Mouse (Mus musculus): Measurements from ENCODE around the gene Olfr1200. TPM values are rescaled to one million over a fixed set of nuclear protein-coding genes. Genes with fewer than 3 reads are reported as not detected.

The Olfr1200 gene
- polyA plus RNA-seq (2015; fragmentation: Nextera tagmentation; extraction: Ambion mirVana): not detected in 2 replicates

- ATAC-seq (ENCODE audit: low read depth): no peak
- H3K4me3 ChIP-seq: no peak within 1 kb of the TSS
- WGBS: 84% methylated on average over 2 of the region's 2 CpGs
- H3K27me3 ChIP-seq: no peaks in the 10 kb centered on the region
- no peaks in the 10 kb centered on the region for H3K36me3 ChIP-seq
- no peak within 1 kb of the TSS for H3K4me2 ChIP-seq
- H3K4me1 ChIP-seq (replicated peaks): no peaks in the 10 kb centered on the region
- H3K9ac ChIP-seq: no peak within 1 kb of the TSS
- H3K27ac ChIP-seq (replicated peaks): no peak within 1 kb of the TSS
- H3K9me3 ChIP-seq: no peaks in the 10 kb centered on the region
These were observed at the start of gene Olfr1200 for GRCm38 (mm10) chr2:88770388-88770787. Gene Olfr1200, minus strand, starts transcription at chr2:88770488.

GRCm38 (mm10) chr2:88814196-88814595 is 43.9 kb upstream of the Olfr1200 start, which contains the start of gene Olfr1202:
Gene Olfr1202, plus strand, starts transcription at chr2:88814496.
- H3K4me3 ChIP-seq: no peak within 1 kb of the TSS
- WGBS: 69% methylated on average over 1 of the region's 1 CpGs
- H3K4me2 ChIP-seq: no peak within 1 kb of the TSS
- no peaks in the 10 kb centered on the region for H3K9me3 ChIP-seq
- H3K4me1 ChIP-seq (replicated peaks): no peaks in the 10 kb centered on the region
- H3K27me3 ChIP-seq: no peaks in the 10 kb centered on the region
- no peaks in the 10 kb centered on the region for H3K36me3 ChIP-seq
- H3K9ac ChIP-seq: no peak within 1 kb of the TSS
- no peak within 1 kb of the TSS for H3K27ac ChIP-seq (replicated peaks)
- no peak for ATAC-seq (ENCODE audit: low read depth)

- 86% methylated on average over 6 of the region's 6 CpGs for WGBS
- H3K36me3 ChIP-seq: no peaks in the 10 kb centered on the region
- no peak for ATAC-seq (ENCODE audit: low read depth)
These were observed 22.4 kb upstream of the Olfr1200 start, which contains the start of gene Olfr1201 for GRCm38 (mm10) chr2:88792736-88793135. Gene Olfr1201, plus strand, starts transcription at chr2:88793036.

GRCm38 (mm10) chr2:88760369-88760768 is 9.9 kb downstream of the Olfr1200 start, which contains the start of gene Olfr1199:
Gene Olfr1199, minus strand, starts transcription at chr2:88760469.
- no peaks in the 10 kb centered on the region for H3K9me3 ChIP-seq
- H3K36me3 ChIP-seq: no peaks in the 10 kb centered on the region
- ATAC-seq (ENCODE audit: low read depth): no peak
- no peak within 1 kb of the TSS for H3K27ac ChIP-seq (replicated peaks)
- WGBS: 97% methylated on average over 2 of the region's 2 CpGs
- no peak within 1 kb of the TSS for H3K4me3 ChIP-seq
- H3K9ac ChIP-seq: no peak within 1 kb of the TSS
- no peak within 1 kb of the TSS for H3K4me2 ChIP-seq
- no peaks in the 10 kb centered on the region for H3K27me3 ChIP-seq
- H3K4me1 ChIP-seq (replicated peaks): no peaks in the 10 kb centered on the region

More at GRCm38 (mm10) chr2:88792736-88793135, 22.4 kb upstream of the Olfr1200 start, which contains the start of gene Olfr1201:
- H3K9ac ChIP-seq: no peak within 1 kb of the TSS
- H3K27me3 ChIP-seq: no peaks in the 10 kb centered on the region
- no peaks in the 10 kb centered on the region for H3K4me1 ChIP-seq (replicated peaks)
- no peaks in the 10 kb centered on the region for H3K9me3 ChIP-seq
- H3K4me2 ChIP-seq: no peak within 1 kb of the TSS
- H3K4me3 ChIP-seq: no peak within 1 kb of the TSS
- no peak within 1 kb of the TSS for H3K27ac ChIP-seq (replicated peaks)

- Histone ChIP-seq H3K27ac (replicated peaks) (no peak within 1 kb of the TSS), H3K4me2 (no peak within 1 kb of the TSS), H3K4me3 (no peak within 1 kb of the TSS), H3K36me3 (no peaks in the 10 kb centered on the region), H3K27me3 (no peaks in the 10 kb centered on the region), H3K4me1 (replicated peaks) (no peaks in the 10 kb centered on the region), H3K9me3 (no peaks in the 10 kb centered on the region), H3K9ac (no peak within 1 kb of the TSS)
- ATAC-seq (ENCODE audit: low read depth): no peak
- WGBS: 87% methylated on average over 2 of the region's 2 CpGs
These were observed 19.0 kb downstream of the Olfr1200 start, which contains the start of gene Olfr1198 for GRCm38 (mm10) chr2:88751270-88751669. Gene Olfr1198, minus strand, starts transcription at chr2:88751370.

GRCm38 (mm10) chr2:88743379-88743778 is 26.9 kb downstream of the Olfr1200 start:
- H3K27me3 ChIP-seq: no peaks in the 10 kb centered on the region
- no peak overlapping the region for H3K9ac ChIP-seq
- WGBS: 75% methylated on average over 3 of the region's 3 CpGs
- no peak overlapping the region for H3K27ac ChIP-seq (replicated peaks)
- ATAC-seq (ENCODE audit: low read depth): no peak
- no peaks in the 10 kb centered on the region for H3K36me3 ChIP-seq
- no peak overlapping the region for H3K4me2 ChIP-seq
- H3K4me3 ChIP-seq: no peak overlapping the region
- H3K9me3 ChIP-seq: no peaks in the 10 kb centered on the region
- no peaks in the 10 kb centered on the region for H3K4me1 ChIP-seq (replicated peaks)

- no peak within 1 kb of the TSS for H3K4me3 ChIP-seq
- ATAC-seq (ENCODE audit: low read depth): no peak
- H3K4me2 ChIP-seq: no peak within 1 kb of the TSS
- H3K36me3 ChIP-seq: no peaks in the 10 kb centered on the region
- no peak within 1 kb of the TSS for H3K9ac ChIP-seq
- whole genome bisulfite sequencing: 91% methylated on average over 1 of the region's 1 CpGs
- no peaks in the 10 kb centered on the region for H3K4me1 ChIP-seq (replicated peaks)
- no peak within 1 kb of the TSS for H3K27ac ChIP-seq (replicated peaks)
- no peaks in the 10 kb centered on the region for H3K27me3 ChIP-seq
- H3K9me3 ChIP-seq: no peaks in the 10 kb centered on the region
These were observed 38.0 kb downstream of the Olfr1200 start, which contains the start of gene Olfr1197 for GRCm38 (mm10) chr2:88732266-88732665. Gene Olfr1197, minus strand, starts transcription at chr2:88732366.

Other genes starting within 250 kb of the Olfr1200 start
- not detected in 2 replicates for gene Olfr1188, start 213.6 kb downstream of the Olfr1200 start, polyA plus RNA-seq (2015; fragmentation: Nextera tagmentation; extraction: Ambion mirVana)
- gene Olfr1189, start 184.0 kb downstream of the Olfr1200 start, polyA plus RNA-seq (2015; fragmentation: Nextera tagmentation; extraction: Ambion mirVana): not detected in 2 replicates
- gene Olfr1191-ps1, start 129.9 kb downstream of the Olfr1200 start, polyA plus RNA-seq (2015; fragmentation: Nextera tagmentation; extraction: Ambion mirVana): not detected in 2 replicates
- not detected in 2 replicates for gene Olfr1192-ps1, start 122.0 kb downstream of the Olfr1200 start, polyA plus RNA-seq (2015; fragmentation: Nextera tagmentation; extraction: Ambion mirVana)
- gene Olfr1193, start 94.9 kb downstream of the Olfr1200 start, polyA plus RNA-seq (2015; fragmentation: Nextera tagmentation; extraction: Ambion mirVana): not detected in 2 replicates
- gene Olfr1195, start 81.3 kb downstream of the Olfr1200 start, polyA plus RNA-seq (2015; fragmentation: Nextera tagmentation; extraction: Ambion mirVana): not detected in 2 replicates
- not detected in 2 replicates for gene Olfr1196, start 65.9 kb downstream of the Olfr1200 start, polyA plus RNA-seq (2015; fragmentation: Nextera tagmentation; extraction: Ambion mirVana)
- not detected in 2 replicates for gene Olfr1197, start 38.1 kb downstream of the Olfr1200 start, polyA plus RNA-seq (2015; fragmentation: Nextera tagmentation; extraction: Ambion mirVana)
- gene Olfr1198, start 19.1 kb downstream of the Olfr1200 start, polyA plus RNA-seq (2015; fragmentation: Nextera tagmentation; extraction: Ambion mirVana): not detected in 2 replicates
- not detected in 2 replicates for gene Olfr1199, start 10.0 kb downstream of the Olfr1200 start, polyA plus RNA-seq (2015; fragmentation: Nextera tagmentation; extraction: Ambion mirVana)
- not detected in 2 replicates for gene Olfr1201, start 22.5 kb upstream of the Olfr1200 start, polyA plus RNA-seq (2015; fragmentation: Nextera tagmentation; extraction: Ambion mirVana)
- not detected in 2 replicates for gene Olfr1202, start 44.0 kb upstream of the Olfr1200 start, polyA plus RNA-seq (2015; fragmentation: Nextera tagmentation; extraction: Ambion mirVana)
- gene Olfr1205, start 59.2 kb upstream of the Olfr1200 start, polyA plus RNA-seq (2015; fragmentation: Nextera tagmentation; extraction: Ambion mirVana): not detected in 2 replicates
- not detected in 2 replicates for gene Olfr1204, start 78.8 kb upstream of the Olfr1200 start, polyA plus RNA-seq (2015; fragmentation: Nextera tagmentation; extraction: Ambion mirVana)
- not detected in 2 replicates for gene Olfr1206, start 92.7 kb upstream of the Olfr1200 start, polyA plus RNA-seq (2015; fragmentation: Nextera tagmentation; extraction: Ambion mirVana)
- gene Olfr1208, start 131.8 kb upstream of the Olfr1200 start, polyA plus RNA-seq (2015; fragmentation: Nextera tagmentation; extraction: Ambion mirVana): not detected in 2 replicates
- not detected in 2 replicates for gene Olfr1209, start 144.7 kb upstream of the Olfr1200 start, polyA plus RNA-seq (2015; fragmentation: Nextera tagmentation; extraction: Ambion mirVana)
- gene Olfr1211, start 167.6 kb upstream of the Olfr1200 start, polyA plus RNA-seq (2015; fragmentation: Nextera tagmentation; extraction: Ambion mirVana): not detected in 2 replicates
- gene Olfr1212, start 183.5 kb upstream of the Olfr1200 start, polyA plus RNA-seq (2015; fragmentation: Nextera tagmentation; extraction: Ambion mirVana): not detected in 2 replicates
- not detected in 2 replicates for gene Gm13762, start 209.8 kb upstream of the Olfr1200 start, polyA plus RNA-seq (2015; fragmentation: Nextera tagmentation; extraction: Ambion mirVana)
- gene Olfr1214, start 222.2 kb upstream of the Olfr1200 start, polyA plus RNA-seq (2015; fragmentation: Nextera tagmentation; extraction: Ambion mirVana): not detected in 2 replicates
- not detected in 2 replicates for gene Olfr1215, start 236.5 kb upstream of the Olfr1200 start, polyA plus RNA-seq (2015; fragmentation: Nextera tagmentation; extraction: Ambion mirVana)
- not detected in 2 replicates for gene Olfr1216, start 247.9 kb upstream of the Olfr1200 start, polyA plus RNA-seq (2015; fragmentation: Nextera tagmentation; extraction: Ambion mirVana)

All from neural tube, embryonic 13.5 days (tissue).